Mouse (Mus musculus): Measurements from ENCODE around the gene Scgb2b12.
"Not testable (repeated sequence)": the region's sequence is repeated elsewhere in the genome, so short reads cannot be mapped to it uniquely, and the experiment has no call there.

The Scgb2b12 gene

DNA sequence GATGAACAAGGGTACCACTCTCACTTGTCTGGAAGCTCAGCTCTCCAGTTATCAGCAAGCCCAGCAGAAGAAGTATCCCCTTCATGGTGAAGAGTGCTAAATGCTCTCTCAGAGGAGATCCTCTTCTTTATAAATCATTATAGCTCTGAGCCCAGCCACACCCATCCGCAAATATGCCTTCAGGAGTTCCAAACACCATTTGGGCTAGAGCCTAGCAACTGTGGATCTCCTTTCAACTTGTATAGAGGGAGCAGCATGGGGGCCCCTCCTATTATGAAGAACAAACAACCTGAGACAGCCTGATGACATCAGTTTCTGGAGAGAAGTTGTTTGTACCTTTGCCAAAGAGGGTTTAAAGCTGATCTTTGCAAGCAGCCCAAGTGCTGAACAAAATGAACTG lies at the start of gene Scgb2b12:
Scgb2b12 (minus strand) TSS at position 101 of the 400 bp plus-strand sequence.
- DNase-seq (ENCODE audit: extremely low read depth, low read depth, low spot score): not testable (repeated sequence)

DNA sequence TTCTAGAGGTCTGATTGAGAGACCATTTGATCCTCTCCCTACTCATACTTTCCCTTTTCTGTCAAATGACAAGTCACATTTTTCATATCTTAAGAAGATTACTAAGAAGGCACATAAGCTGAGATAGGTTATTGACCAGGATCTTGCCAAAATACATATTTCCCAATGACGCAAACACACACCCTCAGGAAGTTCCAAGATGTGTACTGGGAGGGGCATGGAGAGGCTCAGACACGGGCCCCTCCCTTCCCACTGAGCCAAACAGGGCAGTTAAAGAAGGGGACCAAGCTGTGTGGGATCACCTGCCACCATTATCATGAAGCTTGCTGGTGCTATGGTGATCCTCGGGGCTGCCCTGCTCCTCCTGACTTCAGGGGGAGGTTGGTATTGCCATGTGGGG lies 6.8 kb upstream of the Scgb2b12 start, which contains the start of gene Scgb1b12:
Scgb1b12 (plus strand) TSS at position 301 of the 400 bp plus-strand sequence.
- DNase-seq (ENCODE audit: extremely low read depth, low read depth, low spot score): not testable (repeated sequence)

Data from fat pad, adult 2 months (tissue).